Mouse (Mus musculus) midbrain, embryonic 16.5 days (tissue): ENCODE data around the gene Rrm1. TPM values are rescaled to one million over a fixed set of nuclear protein-coding genes. Genes with fewer than 3 reads are reported as not detected.

ENCODE experiments used
- polyA plus RNA-seq: library from polyadenylated mRNA; unstranded; fragments of >200 nt; fragmentation: Nextera tagmentation; extraction: Ambion mirVana; gene quantifications from 2 replicates; pipeline ENCODE4 v1.2.1, GENCODE M21; 2015

Gene Rrm1
- polyA plus RNA-seq, 1 experiment from 2014 or later, result 38.5 TPM

Other genes with a start within 250 kb of the Rrm1 start
- gene Nup98, start 231.5 kb upstream of the Rrm1 start, polyA plus RNA-seq, result 19.9 and 21.2 TPM in 2 replicates
- gene Pgap2, start 231.5 kb upstream of the Rrm1 start, polyA plus RNA-seq, result 57.8 and 61.3 TPM in 2 replicates
- gene Rhog, start 185.6 kb upstream of the Rrm1 start, polyA plus RNA-seq, result 12.8 and 14.6 TPM in 2 replicates
- 10.2 and 12.5 TPM in 2 replicates for gene Stim1, start 173.9 kb upstream of the Rrm1 start, polyA plus RNA-seq
- gene Olfr543, start 40.0 kb downstream of the Rrm1 start, polyA plus RNA-seq, result 0.47 and 0.59 TPM in 2 replicates
- gene Olfr544, start 46.6 kb downstream of the Rrm1 start, polyA plus RNA-seq, result 0.19 and 0.25 TPM in 2 replicates
- 0.23 and 0.25 TPM in 2 replicates for gene Olfr545, start 57.9 kb downstream of the Rrm1 start, polyA plus RNA-seq
- not detected in 2 replicates for gene Olfr547, start 93.1 kb downstream of the Rrm1 start, polyA plus RNA-seq
- not detected in 2 replicates for gene Olfr548-ps1, start 99.2 kb downstream of the Rrm1 start, polyA plus RNA-seq
- not detected in 2 replicates for gene Olfr549, start 108.2 kb downstream of the Rrm1 start, polyA plus RNA-seq
- gene Trim21, start 123.8 kb downstream of the Rrm1 start, polyA plus RNA-seq, result not detected in 2 replicates
- not detected in 2 replicates for gene Olfr550, start 129.7 kb downstream of the Rrm1 start, polyA plus RNA-seq
- gene Olfr551, start 150.2 kb downstream of the Rrm1 start, polyA plus RNA-seq, result not detected in 2 replicates
- gene Olfr552, start 156.1 kb downstream of the Rrm1 start, polyA plus RNA-seq, result not detected in 2 replicates
- not detected in 2 replicates for gene Olfr553, start 176.5 kb downstream of the Rrm1 start, polyA plus RNA-seq
- gene Olfr554, start 196.7 kb downstream of the Rrm1 start, polyA plus RNA-seq, result not detected in 2 replicates
- not detected in 2 replicates for gene Olfr555, start 217.1 kb downstream of the Rrm1 start, polyA plus RNA-seq
- gene Olfr556, start 223.2 kb downstream of the Rrm1 start, polyA plus RNA-seq, result not detected in 2 replicates
- 6.4 and 7.3 TPM in 2 replicates for gene Trim68, start 245.6 kb downstream of the Rrm1 start, polyA plus RNA-seq